Mouse (Mus musculus) left cerebral cortex, adult 2 months (tissue): ENCODE measurements around the gene Wscd2. TPM values are rescaled to one million over a fixed set of nuclear protein-coding genes. Genes with fewer than 3 reads are reported as not detected.

Experiments
- DNase-seq, 2 experiments: peaks; one replicate each; pipeline ENCODE4 v3.0.0; 2021 to 2022; ENCODE audit warnings: low spot score in 2 of 2, mixed read lengths in 1 of 2; ENCODE audit errors: extremely low spot score in 1 of 2
- H3K27ac ChIP-seq: fragments of 200-600 bp; 2 replicates; pipeline ENCODE4 v1.8.1; 2022
- H3K4me3 ChIP-seq: fragments of 200-600 bp; 2 replicates; pipeline ENCODE4 v1.8.1; 2022
- CTCF ChIP-seq: fragments of 200-600 bp; IDR thresholded peaks from 2 replicates; pipeline ENCODE4 v1.8.1; 2022; ENCODE audit warnings: antibody characterized with exemption, mild to moderate bottlenecking, moderate library complexity
- intact Hi-C: fragments of 180-260 bp; cut with DNase I; formaldehyde crosslinking; loops from one replicate; pipeline ENCODE4 v1.15.1; 2025
- total RNA-seq, 2 experiments: library from RNA; stranded (reverse); gene quantifications; 2 replicates each; pipeline ENCODE4 v1.2.3; 2021

Wscd2 gene
- total RNA-seq, 2 experiments from 2014 or later, result 54.5 to 65.7 TPM

- intact Hi-C loops, result no loop called here
- no peak overlapping the region for H3K27ac ChIP-seq
These were observed 118.4 kb downstream of the Wscd2 start for GRCm38 (mm10) chr5:113608511-113608910.

GRCm38 (mm10) chr5:113609891-113610290 lies 119.8 kb downstream of the Wscd2 start:
- DNase-seq, result no peak
- Histone ChIP-seq H3K4me3 (no peak overlapping the region), H3K27ac (no peak overlapping the region)
- TF ChIP-seq CTCF, result no peak
- intact Hi-C loops, result no loop called here

More at GRCm38 (mm10) chr5:113608511-113608910, 118.4 kb downstream of the Wscd2 start:
- TF ChIP-seq CTCF, result no peak
- no peak for DNase-seq
- H3K4me3 ChIP-seq, result no peak overlapping the region

GRCm38 (mm10) chr5:113610490-113610889 lies 120.4 kb downstream of the Wscd2 start:
- no peak for TF ChIP-seq CTCF
- no peak for DNase-seq
- Histone ChIP-seq H3K4me3 (no peak overlapping the region), H3K27ac (no peak overlapping the region)
- intact Hi-C loops, result no loop called here

GRCm38 (mm10) chr5:113611131-113611530 lies 121.0 kb downstream of the Wscd2 start:
- DNase-seq, result no peak
- intact Hi-C loops, result no loop called here
- TF ChIP-seq CTCF, result no peak
- no peak overlapping the region for H3K27ac ChIP-seq
- H3K4me3 ChIP-seq, result no peak overlapping the region

GRCm38 (mm10) chr5:113611771-113612233 lies 121.7 kb downstream of the Wscd2 start:
- Histone ChIP-seq H3K27ac (no peak overlapping the region), H3K4me3 (no peak overlapping the region)
- TF ChIP-seq CTCF, result no peak
- DNase-seq, result no peak
- intact Hi-C loops, result no loop called here

- Histone ChIP-seq H3K4me3 (no peak overlapping the region), H3K27ac (no peak overlapping the region)
- no peak for TF ChIP-seq CTCF
- intact Hi-C loops, result no loop called here
- no peak for DNase-seq
These were observed 128.6 kb downstream of the Wscd2 start for GRCm38 (mm10) chr5:113618716-113619115.

GRCm38 (mm10) chr5:113619151-113619550 lies 129.0 kb downstream of the Wscd2 start:
- no peak for DNase-seq
- no peak for TF ChIP-seq CTCF
- Histone ChIP-seq H3K4me3 (no peak overlapping the region), H3K27ac (no peak overlapping the region)
- intact Hi-C loops, result no loop called here

- intact Hi-C loops, result no loop called here
- Histone ChIP-seq H3K4me3 (no peak overlapping the region), H3K27ac (no peak overlapping the region)
- no peak for DNase-seq
- TF ChIP-seq CTCF, result no peak
These were observed 130.1 kb downstream of the Wscd2 start for GRCm38 (mm10) chr5:113620130-113620716.

- H3K27ac ChIP-seq, result no peak overlapping the region
- no peak for DNase-seq
- TF ChIP-seq CTCF, result no peak
- no peak overlapping the region for H3K4me3 ChIP-seq
- intact Hi-C loops, result no loop called here
These were observed 130.9 kb downstream of the Wscd2 start for GRCm38 (mm10) chr5:113620999-113621398.

GRCm38 (mm10) chr5:113623052-113623451 lies 132.9 kb downstream of the Wscd2 start:
- intact Hi-C loops, result no loop called here
- no peak for TF ChIP-seq CTCF
- no peak overlapping the region for H3K27ac ChIP-seq

GRCm38 (mm10) chr5:113625068-113625467 lies 134.9 kb downstream of the Wscd2 start:
- no peak for DNase-seq
- intact Hi-C loops, result no loop called here

More at GRCm38 (mm10) chr5:113623052-113623451, 132.9 kb downstream of the Wscd2 start:
- H3K4me3 ChIP-seq, result no peak overlapping the region
- DNase-seq, result no peak

GRCm38 (mm10) chr5:113626352-113626751 lies 136.2 kb downstream of the Wscd2 start:
- no peak for TF ChIP-seq CTCF

More at GRCm38 (mm10) chr5:113625068-113625467, 134.9 kb downstream of the Wscd2 start:
- H3K4me3 ChIP-seq, result no peak overlapping the region
- no peak for TF ChIP-seq CTCF
- no peak overlapping the region for H3K27ac ChIP-seq

GRCm38 (mm10) chr5:113626991-113627390 lies 136.9 kb downstream of the Wscd2 start:
- H3K4me3 ChIP-seq, result no peak overlapping the region
- TF ChIP-seq CTCF, result no peak
- intact Hi-C loops, result no loop called here
- H3K27ac ChIP-seq, result no peak overlapping the region
- DNase-seq, result no peak

More at GRCm38 (mm10) chr5:113626352-113626751, 136.2 kb downstream of the Wscd2 start:
- DNase-seq, result no peak
- intact Hi-C loops, result no loop called here
- H3K4me3 ChIP-seq, result no peak overlapping the region
- H3K27ac ChIP-seq, result no peak overlapping the region
